Mouse (Mus musculus): ENCODE measurements at regions not wholly inside any gene's neighbourhood (a gene's known extent, or its start where the extent isn't known, plus 50 kb on each side); places are given as distances from the start of the nearest gene placed in this dataset.

DNA sequence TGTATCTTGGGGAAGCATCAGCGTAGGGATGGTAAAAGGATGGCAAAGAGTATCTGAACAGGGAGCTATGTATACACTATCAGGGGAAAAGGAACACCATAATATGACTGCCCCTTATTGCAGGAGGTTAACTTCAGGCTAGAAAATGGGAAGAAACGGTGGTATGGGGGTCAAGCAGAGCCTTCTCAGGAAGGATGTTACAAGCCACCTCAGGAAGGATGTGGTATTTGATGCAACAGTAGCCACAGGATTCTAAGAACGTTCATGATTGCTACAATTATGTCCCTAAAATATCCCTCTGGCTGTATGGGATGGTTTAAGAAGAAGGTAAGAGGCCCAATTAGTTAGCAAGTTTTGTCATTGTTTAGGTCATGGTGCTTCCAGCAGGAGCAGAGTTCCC, 249.5 kb downstream of the Inhba start:
- H3K27me3 ChIP-seq (ENCODE audit: control insufficient read depth, insufficient read depth, low read length): no peaks in the 10 kb centered on the region
- DNase-seq (ENCODE audit: low spot score) (no peak), ATAC-seq (ENCODE audit: insufficient read depth, low read depth) (no peak)
- H3K27ac ChIP-seq (ENCODE audit: low read depth): no peak overlapping the region
- no peak overlapping the region for H3K4me2 ChIP-seq (ENCODE audit: low read depth, low read length)
- WGBS: 68% methylated on average over 3 of the region's 3 CpGs
- no peak overlapping the region for H3K4me3 ChIP-seq (ENCODE audit: low read depth, low read length)
- no peak overlapping the region for H3K9ac ChIP-seq (replicated peaks; ENCODE audit: low read depth, low read length)
- H3K4me1 ChIP-seq (ENCODE audit: control insufficient read depth, insufficient read depth): no peaks in the 10 kb centered on the region
- H3K36me3 ChIP-seq (replicated peaks; ENCODE audit: control insufficient read depth, insufficient read depth, low read length): no peaks in the 10 kb centered on the region
- H3K9me3 ChIP-seq (replicated peaks; ENCODE audit: control insufficient read depth, low read length): no peaks in the 10 kb centered on the region
- TF ChIP-seq EP300 (IDR thresholded peaks at IDR 0.05; ENCODE audit: low read depth) (no peak), CTCF (IDR thresholded peaks at IDR 0.05; ENCODE audit: low read depth) (no peak)

DNA sequence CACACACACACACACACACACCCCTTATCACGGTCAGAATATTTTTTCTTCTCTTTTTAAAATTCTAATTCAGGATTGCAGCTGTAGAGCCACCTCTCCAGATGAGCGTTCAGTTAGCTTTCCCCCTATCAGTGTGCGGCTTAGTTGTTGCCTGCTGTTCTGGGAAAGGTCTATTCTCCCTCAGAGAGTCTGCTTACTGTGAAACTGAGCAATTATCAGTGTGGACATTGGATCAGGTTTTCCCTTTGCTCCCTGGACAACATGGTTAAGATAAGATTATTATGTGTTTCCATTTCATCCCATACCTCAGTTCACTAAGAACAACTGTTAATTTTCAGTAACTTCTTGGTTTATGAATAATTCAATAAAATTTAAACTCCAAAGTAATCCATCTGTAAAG, 268.3 kb downstream of the Inhba start:
- no peaks in the 10 kb centered on the region for H3K36me3 ChIP-seq (replicated peaks; ENCODE audit: control insufficient read depth, insufficient read depth, low read length)
- no peak overlapping the region for H3K27ac ChIP-seq (ENCODE audit: low read depth)
- DNase-seq (ENCODE audit: low spot score) (no peak), ATAC-seq (ENCODE audit: insufficient read depth, low read depth) (no peak)
- no peak overlapping the region for H3K4me3 ChIP-seq (ENCODE audit: low read depth, low read length)
- peaks cover 4% of the 10 kb centered on the region; the same call in 1 of the 2 replicates for H3K4me1 ChIP-seq (ENCODE audit: control insufficient read depth, insufficient read depth)
- no peaks in the 10 kb centered on the region for H3K27me3 ChIP-seq (ENCODE audit: control insufficient read depth, insufficient read depth, low read length)
- WGBS: 27% methylated on average over 3 of the region's 3 CpGs
- H3K9me3 ChIP-seq (replicated peaks; ENCODE audit: control insufficient read depth, low read length): no peaks in the 10 kb centered on the region
- no peak overlapping the region for H3K4me2 ChIP-seq (ENCODE audit: low read depth, low read length)
- TF ChIP-seq EP300 (IDR thresholded peaks at IDR 0.05; ENCODE audit: low read depth): no peak
- no peak for TF ChIP-seq CTCF (IDR thresholded peaks at IDR 0.05; ENCODE audit: low read depth)
- H3K9ac ChIP-seq (replicated peaks; ENCODE audit: low read depth, low read length): no peak overlapping the region

DNA sequence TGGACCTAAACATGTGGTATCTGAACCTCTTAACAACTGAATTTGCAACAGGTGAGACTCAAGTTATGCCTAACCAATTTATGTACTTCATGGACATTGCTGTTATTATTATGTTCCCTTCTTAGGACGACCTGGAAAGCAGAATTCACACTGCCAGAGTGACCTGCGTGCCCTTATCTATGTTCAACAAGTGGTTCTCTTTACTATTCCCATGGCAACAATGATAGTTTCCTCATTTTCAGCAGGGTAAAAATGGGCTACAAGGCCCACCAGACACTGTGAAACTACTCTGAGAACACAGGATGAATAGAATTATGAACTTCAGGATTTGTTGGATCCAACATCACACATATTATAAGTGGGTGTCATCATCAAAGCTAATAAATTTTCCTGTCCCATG, 269.1 kb downstream of the Inhba start:
- WGBS: 37% methylated on average over 2 of the region's 2 CpGs
- Histone ChIP-seq H3K36me3 (replicated peaks; ENCODE audit: control insufficient read depth, insufficient read depth, low read length) (no peaks in the 10 kb centered on the region), H3K9ac (replicated peaks; ENCODE audit: low read depth, low read length) (no peak overlapping the region), H3K9me3 (replicated peaks; ENCODE audit: control insufficient read depth, low read length) (no peaks in the 10 kb centered on the region), H3K27ac (ENCODE audit: low read depth) (no peak overlapping the region), H3K4me1 (ENCODE audit: control insufficient read depth, insufficient read depth) (peaks cover 4% of the 10 kb centered on the region; the same call in 1 of the 2 replicates), H3K4me3 (ENCODE audit: low read depth, low read length) (no peak overlapping the region), H3K27me3 (ENCODE audit: control insufficient read depth, insufficient read depth, low read length) (no peaks in the 10 kb centered on the region), H3K4me2 (ENCODE audit: low read depth, low read length) (no peak overlapping the region)
- no peak for ATAC-seq (ENCODE audit: insufficient read depth, low read depth)
- no peak for TF ChIP-seq CTCF (IDR thresholded peaks at IDR 0.05; ENCODE audit: low read depth)
- TF ChIP-seq EP300 (IDR thresholded peaks at IDR 0.05; ENCODE audit: low read depth): no peak
- no peak for DNase-seq (ENCODE audit: low spot score)

DNA sequence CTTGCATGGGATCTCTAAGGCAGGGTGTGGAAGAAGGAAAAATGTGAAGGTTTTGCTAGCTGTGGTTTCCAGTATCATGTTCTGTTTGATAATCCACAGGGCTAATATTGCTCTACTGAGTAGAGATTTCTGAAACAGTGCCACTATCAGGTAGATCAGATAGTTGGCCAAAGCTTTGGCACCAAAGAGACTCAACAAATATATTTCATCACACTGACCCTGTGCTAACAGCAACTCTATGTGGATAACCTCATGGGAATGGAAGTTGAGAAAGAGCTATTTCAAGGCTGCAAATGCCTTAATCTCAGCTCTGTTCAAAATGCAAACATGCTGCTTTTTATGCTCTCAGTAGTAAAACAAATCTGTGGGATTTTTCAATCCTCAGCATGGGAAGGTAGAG, 270.1 kb downstream of the Inhba start:
- no peak overlapping the region for H3K27ac ChIP-seq (ENCODE audit: low read depth)
- DNase-seq (ENCODE audit: low spot score) (no peak), ATAC-seq (ENCODE audit: insufficient read depth, low read depth) (no peak)
- H3K4me2 ChIP-seq (ENCODE audit: low read depth, low read length): no peak overlapping the region
- no peak overlapping the region for H3K9ac ChIP-seq (replicated peaks; ENCODE audit: low read depth, low read length)
- no peak overlapping the region for H3K4me3 ChIP-seq (ENCODE audit: low read depth, low read length)
- H3K36me3 ChIP-seq (replicated peaks; ENCODE audit: control insufficient read depth, insufficient read depth, low read length): no peaks in the 10 kb centered on the region
- no peaks in the 10 kb centered on the region for H3K27me3 ChIP-seq (ENCODE audit: control insufficient read depth, insufficient read depth, low read length)
- H3K9me3 ChIP-seq (replicated peaks; ENCODE audit: control insufficient read depth, low read length): no peaks in the 10 kb centered on the region
- no peak for TF ChIP-seq CTCF (IDR thresholded peaks at IDR 0.05; ENCODE audit: low read depth)
- no peak for TF ChIP-seq EP300 (IDR thresholded peaks at IDR 0.05; ENCODE audit: low read depth)
- peaks cover 4% of the 10 kb centered on the region; the same call in 1 of the 2 replicates for H3K4me1 ChIP-seq (ENCODE audit: control insufficient read depth, insufficient read depth)

DNA sequence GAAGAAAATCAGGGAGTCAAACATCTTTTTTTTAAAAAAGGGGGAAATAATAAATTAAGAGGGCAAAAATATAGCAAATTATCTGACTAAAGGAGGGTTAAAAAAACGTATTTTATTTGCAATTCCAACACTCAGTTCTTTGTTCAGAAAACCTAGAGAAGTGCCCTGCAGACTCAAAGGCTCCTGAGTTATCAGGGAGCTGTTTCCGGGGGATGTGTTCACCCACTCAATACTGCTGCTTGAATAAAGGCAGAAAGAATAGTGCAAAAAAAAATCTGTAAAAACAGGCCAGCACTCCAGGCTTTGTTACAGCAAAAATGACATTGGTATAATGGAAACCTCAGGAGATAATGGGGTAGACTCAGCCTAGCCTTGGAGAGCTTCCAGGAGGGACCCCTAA, 270.6 kb downstream of the Inhba start:
- TF ChIP-seq EP300 (IDR thresholded peaks at IDR 0.05; ENCODE audit: low read depth): no peak
- TF ChIP-seq CTCF (IDR thresholded peaks at IDR 0.05; ENCODE audit: low read depth): no peak
- no peak for ATAC-seq (ENCODE audit: insufficient read depth, low read depth)
- Histone ChIP-seq H3K4me1 (ENCODE audit: control insufficient read depth, insufficient read depth) (peaks cover 4% of the 10 kb centered on the region; the same call in 1 of the 2 replicates), H3K27me3 (ENCODE audit: control insufficient read depth, insufficient read depth, low read length) (no peaks in the 10 kb centered on the region), H3K9me3 (replicated peaks; ENCODE audit: control insufficient read depth, low read length) (no peaks in the 10 kb centered on the region), H3K4me2 (ENCODE audit: low read depth, low read length) (no peak overlapping the region), H3K36me3 (replicated peaks; ENCODE audit: control insufficient read depth, insufficient read depth, low read length) (no peaks in the 10 kb centered on the region), H3K4me3 (ENCODE audit: low read depth, low read length) (no peak overlapping the region), H3K9ac (replicated peaks; ENCODE audit: low read depth, low read length) (no peak overlapping the region), H3K27ac (ENCODE audit: low read depth) (no peak overlapping the region)
- no peak for DNase-seq (ENCODE audit: low spot score)
- WGBS: 30% methylated on average over 2 of the region's 2 CpGs

DNA sequence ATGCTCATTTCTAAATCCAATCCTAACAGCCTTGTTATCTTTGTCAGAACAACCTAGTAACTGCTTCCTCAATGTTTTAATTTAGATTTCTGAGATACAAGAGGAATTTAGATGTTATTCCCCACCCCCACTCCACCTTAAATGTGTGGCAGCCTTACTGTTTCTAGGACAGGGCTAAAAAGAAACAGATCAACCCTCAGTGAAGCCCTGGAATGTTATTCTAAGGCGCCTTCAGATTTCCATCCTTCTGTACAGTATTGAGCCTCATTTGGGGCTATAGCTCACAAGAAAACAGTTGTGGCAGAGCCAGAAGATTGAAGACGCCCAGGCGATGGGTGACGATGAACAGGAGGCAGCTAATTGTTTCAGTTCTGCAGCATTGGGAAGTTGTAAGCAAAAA, 271.7 kb downstream of the Inhba start:
- 67% methylated on average over 4 of the region's 4 CpGs for WGBS
- Histone ChIP-seq H3K9ac (replicated peaks; ENCODE audit: low read depth, low read length) (no peak overlapping the region), H3K4me2 (ENCODE audit: low read depth, low read length) (no peak overlapping the region), H3K9me3 (replicated peaks; ENCODE audit: control insufficient read depth, low read length) (no peaks in the 10 kb centered on the region), H3K27me3 (ENCODE audit: control insufficient read depth, insufficient read depth, low read length) (no peaks in the 10 kb centered on the region), H3K27ac (ENCODE audit: low read depth) (no peak overlapping the region), H3K36me3 (replicated peaks; ENCODE audit: control insufficient read depth, insufficient read depth, low read length) (no peaks in the 10 kb centered on the region), H3K4me1 (ENCODE audit: control insufficient read depth, insufficient read depth) (peaks cover 4% of the 10 kb centered on the region; the same call in 1 of the 2 replicates), H3K4me3 (ENCODE audit: low read depth, low read length) (no peak overlapping the region)
- no peak for DNase-seq (ENCODE audit: low spot score)
- no peak for ATAC-seq (ENCODE audit: insufficient read depth, low read depth)
- TF ChIP-seq EP300 (IDR thresholded peaks at IDR 0.05; ENCODE audit: low read depth): no peak
- no peak for TF ChIP-seq CTCF (IDR thresholded peaks at IDR 0.05; ENCODE audit: low read depth)
